Mouse (Mus musculus) CH12.LX (cell line): ENCODE data around the gene Ptprq.

ENCODE experiments used
- CTCF ChIP-seq, 2 experiments: IDR thresholded peaks in 1 of 2; conservative IDR thresholded peaks in 1 of 2; 2 replicates each; pipeline ENCODE4 v1.5.1; 2011 to 2012; ENCODE audit warnings: low read depth in 2 of 2, low read length in 2 of 2, improper control_type of control experiment in 1 of 2, inconsistent platforms in 1 of 2, mild to moderate bottlenecking in 1 of 2, moderate library complexity in 1 of 2
- EP300 ChIP-seq: IDR thresholded peaks from 2 replicates; pipeline ENCODE4 v1.6.1; 2011; ENCODE audit warnings: low read length, improper control_type of control experiment
- ETS1 ChIP-seq: conservative IDR thresholded peaks from 2 replicates; pipeline ENCODE4 v1.6.1; 2012; ENCODE audit warnings: low read depth, mild to moderate bottlenecking, inconsistent platforms, low read length, improper control_type of control experiment, moderate library complexity
- MAZ ChIP-seq: IDR thresholded peaks from 2 replicates; pipeline ENCODE4 v1.6.1; 2012; ENCODE audit warnings: low read depth, mild to moderate bottlenecking, inconsistent platforms, low read length, improper control_type of control experiment, moderate library complexity
- MXI1 ChIP-seq: IDR thresholded peaks from 2 replicates; pipeline ENCODE4 v1.6.1; 2011; ENCODE audit warnings: mild to moderate bottlenecking, low read depth, low read length, improper control_type of control experiment
- NELFE ChIP-seq: IDR thresholded peaks from 2 replicates; pipeline ENCODE4 v1.6.1; 2011; ENCODE audit warnings: low read depth, low read length, improper control_type of control experiment
- USF2 ChIP-seq: conservative IDR thresholded peaks from 2 replicates; pipeline ENCODE4 v1.6.1; 2011; ENCODE audit warnings: low read depth, low read length, improper control_type of control experiment

DNA sequence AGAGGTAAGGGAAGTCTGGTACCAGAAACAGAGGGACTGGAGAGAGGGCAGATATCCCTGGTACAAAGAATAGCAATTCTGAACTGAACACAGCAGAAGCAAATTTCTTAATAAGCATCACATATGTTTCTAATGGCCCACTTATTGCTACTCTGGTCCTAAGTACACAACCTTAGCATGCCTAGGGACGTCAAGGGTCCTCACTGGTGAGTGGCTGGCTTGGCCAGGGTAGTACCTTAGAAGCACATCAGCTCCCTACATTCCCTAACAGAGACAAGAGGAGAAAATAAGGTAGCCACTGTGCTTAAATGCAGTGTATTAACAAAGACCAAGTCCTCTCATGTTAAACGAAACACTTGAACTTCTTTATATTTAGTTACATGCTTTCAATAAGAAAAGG, 21.1 kb downstream of the Ptprq start:
- TF ChIP-seq EP300 (no peak), MXI1 (no peak), MAZ (no peak), USF2 (no peak), CTCF (conservative IDR thresholded peaks at IDR 0.05 in 1 of 2, IDR thresholded peaks at IDR 0.05 in 1 of 2; ENCODE audit: low read depth in 2 of 2, low read length in 2 of 2) (no peak), ETS1 (no peak), NELFE (no peak)
